Mouse (Mus musculus): Measurements from ENCODE around the gene Mprip.
A peak's percentile ranks its signal among the peaks of the same experiment; 100 is the strongest.

GRCm38 (mm10) chr11:59809670-59810474 is 148.8 kb downstream of the Mprip start, which contains the start of gene Flcn:
- TF ChIP-seq POLR2A (IDR thresholded peaks at IDR 0.05; ENCODE audit: extremely low read depth, insufficient read depth, low read length): peak; percentile 97
- TF ChIP-seq CTCF (IDR thresholded peaks at IDR 0.05; ENCODE audit: extremely low read depth, insufficient read depth, low read length): no peak
